Mouse (Mus musculus): ENCODE measurements around the gene Ncln.

The Ncln gene

DNA sequence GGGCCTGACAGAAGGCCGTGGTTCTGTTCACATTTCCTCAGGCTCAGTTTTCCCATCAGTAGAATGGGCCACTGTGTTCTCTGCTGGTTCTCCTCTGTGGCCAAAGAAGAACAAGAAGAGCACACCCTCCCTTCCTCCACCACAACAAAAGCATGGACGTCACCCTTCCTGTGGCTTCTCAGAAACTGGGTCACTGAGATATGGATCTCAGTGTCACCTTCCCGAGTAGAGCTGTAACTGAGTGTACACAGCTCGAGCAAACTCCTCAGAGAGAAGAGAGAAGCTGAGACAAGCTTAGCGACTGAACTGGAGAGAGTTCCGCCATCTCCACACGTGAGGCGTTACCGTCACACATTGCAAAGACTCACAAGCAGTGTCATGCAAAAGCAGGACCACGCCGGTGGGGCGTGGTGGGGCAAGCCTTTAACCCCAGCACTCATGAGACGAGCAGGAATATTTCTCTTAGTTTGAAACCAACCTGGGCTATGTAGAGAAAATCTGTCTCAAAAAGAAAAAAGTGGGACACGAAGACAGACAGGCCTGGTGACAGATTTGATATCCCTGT is 14.1 kb upstream of the Ncln start:
- no peak for DNase-seq

DNA sequence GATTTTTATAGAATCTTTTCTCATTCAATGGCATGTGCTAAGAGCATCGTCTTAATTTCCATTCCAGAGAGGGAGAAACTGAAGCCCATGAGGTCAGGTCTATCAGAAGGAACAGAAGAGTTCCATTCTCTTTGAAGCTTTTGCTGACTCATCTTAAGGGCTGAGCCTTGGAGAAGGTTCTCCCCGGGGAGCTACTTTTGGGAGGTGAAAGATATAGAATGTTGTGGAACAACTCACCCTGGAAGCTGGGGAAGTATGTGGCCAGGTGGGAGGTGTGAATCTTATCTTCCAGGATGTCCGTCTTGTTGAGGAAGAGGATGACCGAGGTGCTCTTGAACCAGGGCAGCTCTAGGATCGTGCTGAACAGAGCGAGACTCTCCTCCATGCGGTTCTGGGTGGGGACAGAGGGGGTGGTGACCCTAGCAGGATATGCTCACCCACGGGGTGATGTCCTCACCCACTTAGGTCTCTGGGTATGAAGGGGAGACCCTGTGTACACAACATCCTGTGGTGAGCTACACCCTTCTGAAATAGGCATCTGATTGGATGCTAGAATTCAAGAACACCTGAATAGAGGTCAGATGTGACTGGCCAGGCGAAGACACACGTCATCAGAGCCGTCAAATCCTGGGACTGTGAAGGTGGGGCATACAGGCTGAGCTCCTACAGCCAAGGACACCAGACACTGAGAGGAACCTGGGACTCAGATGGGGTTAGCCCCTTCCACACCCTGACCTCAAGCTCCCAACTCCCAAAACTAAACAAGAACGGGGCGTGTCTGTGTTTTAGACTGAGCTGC is 11.7 kb upstream of the Ncln start:
- DNase-seq, result no peak

DNA sequence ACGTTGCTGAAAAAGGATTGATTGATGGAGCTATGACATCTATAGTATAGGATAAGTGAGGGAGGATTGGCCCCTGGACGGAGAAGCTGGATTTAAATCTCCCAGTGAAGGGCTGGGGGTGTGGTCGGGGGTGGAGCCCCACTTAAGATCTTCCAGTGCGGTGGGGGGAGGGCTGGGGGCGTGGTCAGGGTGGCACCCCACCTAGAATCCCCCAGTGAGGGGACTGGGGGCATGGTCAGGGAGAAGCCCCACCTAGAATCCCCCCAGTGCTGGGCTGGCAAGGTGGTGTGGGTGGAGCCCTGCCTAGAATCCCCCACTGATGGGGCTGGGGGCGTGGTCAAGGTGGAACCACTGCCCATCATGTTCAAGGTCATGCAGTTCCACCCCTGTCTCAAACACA is 10.9 kb upstream of the Ncln start:
- no peak for DNase-seq

DNA sequence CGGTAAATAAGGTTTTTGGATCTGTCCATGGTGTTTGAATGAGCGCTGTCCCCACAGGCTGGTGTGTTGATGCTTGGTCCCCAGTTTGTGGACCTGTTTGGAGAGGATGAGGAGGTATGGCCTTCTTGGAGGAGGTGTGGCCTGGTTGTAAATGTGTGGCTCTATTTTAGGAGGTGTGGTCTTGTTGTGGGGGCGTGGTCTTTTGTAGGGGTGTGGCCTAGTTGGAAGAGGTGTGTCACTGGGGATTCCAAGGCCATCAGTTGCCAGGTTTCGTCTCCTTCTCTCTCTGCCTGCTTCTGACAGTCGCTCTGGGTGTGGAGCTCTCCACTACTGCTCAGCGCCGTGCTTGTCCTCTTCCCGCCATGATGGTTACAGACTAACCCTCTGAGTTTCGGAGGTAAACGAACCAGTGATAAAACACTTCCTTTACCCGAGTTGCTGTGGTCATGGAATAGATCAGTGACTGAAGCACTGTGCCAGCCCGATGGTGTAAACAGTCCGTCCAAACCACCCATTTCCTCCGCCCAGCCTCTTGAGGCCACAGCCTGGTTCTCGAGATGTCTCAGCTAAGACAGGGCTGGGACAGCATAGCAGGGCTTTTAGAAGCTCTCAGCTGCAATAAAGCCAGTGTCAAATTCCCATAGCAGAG is 8.9 kb upstream of the Ncln start:
- DNase-seq, result no peak

DNA sequence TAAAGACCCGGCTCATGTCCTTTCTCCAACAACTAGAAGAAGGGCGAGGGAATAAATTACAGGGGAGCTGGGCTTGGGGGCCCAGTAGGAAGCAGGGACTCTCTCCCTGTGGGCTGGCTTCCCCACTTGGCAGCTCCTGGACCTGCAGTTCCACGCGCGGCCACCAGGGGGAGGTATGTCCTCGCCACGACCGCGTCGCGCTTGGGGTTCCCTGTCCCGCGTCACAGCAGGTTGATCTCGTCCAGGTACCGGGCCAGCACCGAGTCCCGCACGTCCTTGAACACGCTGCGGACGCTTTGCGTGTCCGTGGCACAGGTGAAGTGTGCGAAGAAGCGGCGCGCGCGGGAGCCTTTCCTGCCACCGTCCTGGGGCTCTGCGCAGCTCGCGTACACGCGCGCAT is 6.5 kb upstream of the Ncln start:
- peak; percentile 78 to 95 for DNase-seq

DNA sequence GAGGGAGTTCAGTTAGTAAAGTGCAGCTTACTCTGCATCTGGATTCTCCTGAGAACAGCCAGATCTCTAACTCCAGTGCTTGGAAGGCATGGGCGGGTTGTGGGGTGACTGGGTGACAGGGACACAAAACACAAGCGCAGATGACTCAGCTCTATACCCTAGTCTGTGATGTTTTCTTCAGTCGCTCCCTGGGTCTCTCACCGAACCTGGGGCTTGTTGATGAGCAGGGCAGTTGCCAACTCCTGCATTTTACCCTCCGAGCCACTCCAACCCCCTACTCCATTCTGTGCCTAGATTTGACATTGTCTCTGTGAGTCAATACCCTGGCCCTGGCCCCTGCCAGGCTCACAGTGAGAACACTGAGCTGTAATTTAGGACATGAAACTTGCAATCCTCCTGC is 5.7 kb upstream of the Ncln start:
- DNase-seq, result no peak

DNA sequence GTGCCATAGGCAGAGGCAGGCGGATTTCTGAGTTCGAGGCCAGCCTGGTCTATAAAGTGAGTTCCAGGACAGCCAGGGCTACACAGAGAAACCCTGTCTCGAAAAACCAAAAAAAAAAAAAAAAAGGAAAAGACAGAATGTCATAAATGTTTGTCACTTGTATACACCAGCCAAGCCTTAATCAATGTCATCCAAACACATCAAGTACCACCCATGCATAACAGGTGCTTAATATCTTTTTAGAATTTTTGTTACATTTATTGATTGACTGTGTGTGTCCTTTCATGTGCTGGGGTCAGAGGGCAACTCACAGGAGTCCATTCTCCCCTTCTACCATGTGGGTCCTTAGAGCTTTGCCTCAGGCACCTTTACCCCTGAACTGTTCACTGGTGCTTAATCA is 3.8 kb upstream of the Ncln start, which contains the start of gene S1pr4:
Gene S1pr4, minus strand, starts transcription at position 101 of the 400 bp plus-strand sequence.
- DNase-seq, result no peak

DNA sequence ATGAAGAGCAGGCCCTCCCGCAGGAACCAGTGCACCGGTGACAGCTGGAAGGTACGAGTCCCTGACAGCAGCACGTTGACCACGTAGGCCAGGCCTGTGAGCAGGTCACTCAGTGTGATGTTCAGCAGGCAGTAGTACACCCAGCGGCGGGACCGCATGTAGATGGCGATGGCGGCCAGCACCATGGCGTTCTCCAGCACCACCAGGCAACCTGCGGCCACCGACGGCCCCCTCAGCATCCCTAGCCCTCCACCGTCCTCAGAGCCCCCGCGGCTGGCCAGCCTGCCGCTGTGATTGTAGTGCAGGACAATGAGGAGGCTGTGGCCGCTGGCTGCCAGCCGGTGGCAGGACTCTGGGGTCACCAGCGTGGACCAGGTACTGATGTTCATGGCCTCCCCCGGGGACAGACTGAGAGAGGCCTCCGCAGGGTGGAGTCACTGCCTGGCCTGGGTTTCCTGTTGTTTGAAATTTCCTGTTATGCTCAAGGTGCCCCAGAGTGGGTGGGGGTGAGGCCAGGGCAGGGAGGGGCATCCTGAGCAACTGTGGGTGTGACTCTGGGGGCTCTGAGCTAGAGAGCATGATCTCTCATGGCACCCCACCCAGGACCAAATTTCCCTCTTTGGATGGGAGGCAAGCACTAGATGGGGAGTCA is 3.2 kb upstream of the Ncln start:
- DNase-seq, result peak; percentile 80 to 83

DNA sequence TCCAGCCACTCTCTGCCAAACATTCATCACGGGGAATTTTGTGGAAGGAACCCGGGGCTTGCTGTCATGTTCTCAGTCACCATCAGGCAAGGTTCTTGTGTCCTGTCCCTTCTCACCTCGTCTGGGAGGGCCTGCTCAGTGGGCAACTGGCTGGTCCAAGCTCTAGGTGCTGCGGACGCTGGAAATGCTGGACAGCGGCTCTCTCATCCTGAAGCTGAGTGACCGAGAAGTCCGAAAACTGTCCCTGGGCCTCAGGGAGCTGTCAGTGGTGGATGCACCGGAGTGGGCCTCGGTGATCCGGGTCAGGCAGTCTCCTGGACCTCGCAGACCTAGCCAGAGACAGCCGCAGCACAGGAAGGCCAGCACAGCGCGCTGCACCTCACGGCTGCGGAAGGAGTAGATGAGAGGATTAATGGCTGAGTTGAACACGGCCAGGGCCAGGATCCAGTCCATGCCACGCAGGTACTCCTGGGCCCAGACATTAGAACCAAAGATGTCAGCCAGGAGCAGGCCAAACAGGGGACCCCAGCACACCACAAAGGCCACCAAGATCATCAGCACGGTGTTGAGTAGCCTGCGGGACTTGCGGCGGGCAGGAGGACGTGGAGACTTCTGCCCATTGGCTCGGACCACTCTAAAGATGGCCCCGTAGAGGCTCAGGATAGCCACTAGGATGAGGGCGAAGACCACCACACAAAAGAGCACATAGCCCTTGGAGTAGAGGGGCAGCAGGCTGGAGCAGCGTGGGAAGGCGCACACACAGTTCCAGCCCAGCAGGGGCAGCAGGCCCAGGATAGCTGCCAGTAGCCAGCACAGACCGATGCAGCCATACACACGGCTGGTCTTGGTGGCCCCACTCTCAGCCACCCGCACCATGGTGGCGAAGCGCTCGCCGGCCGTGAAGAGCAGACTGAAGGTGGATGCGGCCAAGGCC is 2.4 kb upstream of the Ncln start:
- DNase-seq, result peak; percentile 14 to 44

DNA sequence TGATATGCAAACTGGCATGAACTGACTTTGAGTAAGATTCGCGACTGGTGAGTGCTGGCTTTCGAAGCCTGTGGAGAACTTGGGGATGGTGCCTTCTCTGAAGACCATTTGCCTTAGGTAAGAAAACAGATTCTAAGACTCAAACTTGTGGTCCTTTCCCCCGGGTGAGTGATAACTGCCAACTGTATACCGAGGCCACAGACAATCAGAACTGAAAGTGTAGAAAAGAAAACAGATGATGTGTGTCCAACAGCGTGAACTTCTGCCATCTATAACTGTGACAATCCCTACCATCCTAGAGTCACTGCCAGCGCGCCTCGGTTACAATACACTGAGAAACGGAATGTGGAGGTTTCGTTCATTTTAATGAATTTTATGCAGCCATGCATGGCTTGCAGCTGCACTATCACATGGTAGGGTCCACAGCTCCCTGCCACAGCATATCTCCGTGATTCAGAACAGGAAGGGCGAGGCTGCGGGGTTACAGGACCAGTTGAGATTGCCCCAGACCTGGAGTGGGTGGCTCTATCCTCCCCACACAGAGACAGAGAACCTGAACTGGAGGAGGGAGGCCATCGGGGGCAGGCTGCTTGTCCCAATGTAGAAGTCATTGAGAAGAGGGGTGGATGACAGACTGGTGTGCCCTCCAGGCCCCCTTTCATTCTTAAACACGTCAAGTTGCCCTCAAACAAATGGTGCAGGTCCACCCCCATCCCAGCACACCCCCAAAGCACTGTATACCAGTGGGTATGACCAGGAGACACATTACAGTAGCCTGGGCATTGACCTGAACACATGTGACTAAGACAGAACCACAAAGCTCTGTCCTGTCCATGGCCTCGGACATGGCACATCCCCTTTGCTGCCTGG is 1.4 kb upstream of the Ncln start:
- no peak for DNase-seq

DNA sequence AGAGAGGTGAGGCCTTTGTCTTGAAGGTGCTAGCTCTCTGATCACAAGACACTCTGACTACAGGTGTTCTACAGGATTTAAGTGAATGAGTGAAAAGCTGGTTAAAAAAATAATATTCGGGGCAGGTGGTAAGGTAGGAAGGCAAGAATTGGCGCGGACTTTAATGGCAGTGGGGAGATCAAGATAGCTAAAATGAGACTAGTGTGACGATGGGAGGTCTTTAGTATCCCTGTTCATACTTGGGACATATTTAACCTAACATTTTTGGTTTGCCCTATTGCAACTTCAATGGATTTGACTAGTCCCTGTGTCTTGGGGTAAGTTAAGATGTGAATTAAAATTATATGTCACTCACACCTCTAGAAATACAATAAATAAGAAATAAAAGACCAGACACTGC is 777 bp upstream of the Ncln start:
- DNase-seq, result no peak

DNA sequence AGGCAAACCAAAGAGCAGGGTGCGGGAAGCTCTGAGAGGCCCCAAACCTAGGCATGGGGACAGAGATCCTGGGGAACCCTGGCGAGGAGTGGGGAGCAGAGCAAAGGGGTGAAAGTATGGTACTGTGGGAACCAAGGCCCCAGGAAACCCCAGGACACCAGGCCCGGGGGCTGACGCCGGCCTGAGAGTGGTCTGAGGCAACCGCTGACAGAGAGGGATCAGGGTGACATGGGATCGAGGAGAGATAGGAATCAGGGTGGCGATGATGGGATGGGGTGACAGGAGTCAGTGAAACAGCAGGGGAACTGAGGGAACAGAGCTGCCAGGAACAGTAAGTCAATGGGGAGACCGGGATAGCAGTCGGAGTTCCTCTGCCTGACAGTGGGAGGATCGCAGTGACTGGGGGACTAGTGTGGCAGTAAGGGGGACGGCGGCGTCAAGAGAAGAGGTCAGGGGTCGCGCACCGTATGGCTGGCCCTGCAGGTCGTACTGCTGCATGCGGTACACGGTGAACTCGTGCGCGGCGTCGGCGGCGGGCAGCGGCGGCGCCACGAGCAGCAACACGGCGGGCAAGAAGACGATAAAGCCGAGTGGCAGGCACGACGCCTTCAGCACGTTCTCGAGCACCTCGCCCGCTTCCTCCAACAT is 452 bp downstream of the Ncln start:
- DNase-seq, result no peak

DNA sequence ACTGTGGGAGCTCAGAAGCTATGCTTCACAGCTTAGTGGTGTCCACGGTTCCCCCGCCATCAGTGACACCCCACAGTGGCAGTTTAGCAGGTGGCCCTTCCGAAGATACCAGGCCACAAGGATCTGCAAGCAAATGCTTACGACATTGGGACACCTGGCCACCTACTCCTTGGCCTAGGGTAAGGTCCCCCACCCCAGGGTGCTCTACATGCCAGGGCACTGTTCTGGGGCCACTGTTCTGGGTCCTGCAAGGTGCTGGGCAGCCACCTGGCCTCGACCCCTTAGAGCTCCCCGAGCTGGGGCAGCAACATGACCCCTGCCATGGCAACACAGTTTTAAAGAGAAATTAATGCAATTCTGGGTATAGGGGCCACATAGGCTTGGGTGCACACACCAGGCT is 1.0 kb downstream of the Ncln start:
- DNase-seq, result no peak

DNA sequence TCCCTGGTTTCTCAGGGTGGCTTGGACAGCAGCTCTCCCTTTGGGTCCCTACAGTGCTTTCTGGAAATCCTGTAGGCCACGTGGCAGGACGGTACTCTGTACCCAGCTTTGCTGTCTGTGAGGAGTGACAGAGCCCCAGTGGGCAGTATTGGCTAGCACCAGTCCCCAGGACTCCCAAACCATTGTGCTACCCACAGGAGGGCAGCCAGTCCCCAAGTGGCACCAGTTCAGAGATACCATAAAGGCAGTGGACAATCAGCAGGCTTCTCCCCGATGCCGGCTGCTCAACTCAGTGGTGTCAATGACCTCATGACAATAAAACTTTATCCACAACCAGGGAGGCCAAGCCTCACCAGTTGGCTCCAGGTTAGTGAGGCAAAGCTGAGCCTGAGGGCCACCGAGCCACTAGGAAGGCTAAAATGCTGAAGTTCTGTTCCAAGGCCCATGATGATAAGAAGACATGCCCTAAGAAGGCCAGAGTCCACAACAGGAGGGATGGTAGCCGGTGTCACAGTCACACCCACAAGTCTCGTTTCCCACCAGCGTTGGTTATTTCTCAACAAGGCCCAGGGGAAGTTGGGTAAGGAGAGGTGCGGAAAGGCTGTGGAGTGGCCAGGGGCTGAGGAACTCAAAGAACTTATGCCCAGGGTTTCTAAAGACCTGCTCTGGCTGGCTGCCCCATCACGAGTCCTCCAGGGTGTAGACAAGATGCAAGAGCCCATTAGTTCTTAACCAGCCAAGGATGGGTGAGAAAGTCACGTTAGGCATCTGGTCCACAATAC is 1.7 kb downstream of the Ncln start:
- DNase-seq, result no peak

DNA sequence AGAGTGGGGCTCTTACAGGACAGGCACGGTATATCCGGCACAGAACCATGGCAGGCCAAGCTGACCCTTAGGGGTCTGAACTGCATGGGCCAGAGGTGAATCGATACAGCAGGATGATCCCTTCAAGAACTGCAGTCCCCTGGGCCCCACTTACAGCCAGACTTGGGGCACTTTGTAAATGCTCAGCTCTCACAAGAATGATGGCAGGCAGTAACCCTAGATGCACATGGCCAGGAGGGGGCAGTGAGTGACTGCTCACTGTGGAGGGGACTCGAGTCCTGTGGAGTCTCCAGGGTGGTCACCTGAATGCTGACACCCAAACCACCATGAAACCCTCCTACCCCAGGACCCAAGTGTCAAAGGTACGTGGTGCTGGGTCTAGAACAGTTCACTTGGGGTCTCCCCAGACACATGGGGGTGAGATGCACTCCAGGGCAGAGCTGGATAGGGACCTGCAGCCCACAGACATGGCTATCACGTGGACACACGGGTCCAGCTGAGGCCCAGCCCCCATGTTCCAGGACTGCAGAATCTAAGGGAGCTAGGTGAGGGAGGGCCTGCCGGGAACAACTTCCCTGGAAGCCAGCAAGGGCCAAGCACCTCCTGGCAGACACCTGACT is 2.5 kb downstream of the Ncln start:
- peak in 1 of 2 experiments; percentile 49 for DNase-seq

DNA sequence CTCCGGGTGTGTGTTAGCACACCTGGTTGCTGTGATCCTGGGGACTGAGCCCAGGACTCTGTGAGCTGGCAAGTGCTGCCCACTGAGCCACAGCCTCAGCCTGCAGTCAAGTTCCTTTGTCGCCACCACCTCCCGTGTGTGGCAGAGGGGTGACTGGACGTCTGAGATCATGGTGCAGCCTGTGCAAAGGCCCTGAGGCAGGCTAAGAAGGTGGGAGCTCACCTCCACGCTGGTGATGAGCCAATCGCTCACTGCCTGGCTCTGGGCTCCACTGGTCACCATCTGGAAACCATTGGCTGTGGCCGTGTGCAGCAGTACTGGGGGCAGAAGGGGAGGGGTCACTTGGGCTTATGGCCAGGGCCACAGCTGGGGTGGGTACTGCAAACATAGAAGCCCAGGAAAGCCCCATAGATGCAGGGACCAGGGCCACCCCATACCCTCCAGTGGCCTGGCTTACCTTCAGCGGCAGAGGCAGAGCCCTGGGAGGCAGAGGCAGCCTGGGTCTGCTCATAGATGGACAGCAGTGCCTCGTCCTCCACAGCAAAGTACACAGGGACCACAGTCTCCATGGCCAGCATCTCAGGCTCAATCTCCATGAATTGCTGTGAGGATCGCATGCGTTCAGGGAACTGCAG is 3.5 kb downstream of the Ncln start:
- DNase-seq, result no peak

DNA sequence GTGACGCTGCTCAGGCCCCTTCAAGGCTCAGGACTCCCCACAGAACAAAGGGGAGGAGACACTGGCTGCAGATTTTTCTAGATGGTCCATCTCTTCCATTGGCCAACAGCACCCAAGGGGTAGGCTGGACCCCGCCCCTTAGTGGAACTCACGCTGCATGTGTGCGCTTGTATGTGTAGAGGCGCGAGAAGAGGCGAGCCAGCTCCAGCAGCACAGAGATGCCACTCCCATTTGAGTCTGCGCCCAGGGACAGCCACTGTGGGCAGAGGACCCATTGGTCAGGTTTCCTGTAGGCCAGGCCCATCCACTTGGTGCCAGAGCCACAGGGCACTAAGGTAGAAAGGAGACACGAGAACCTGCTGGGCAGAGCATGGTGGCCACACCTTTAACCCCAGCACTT is 5.2 kb downstream of the Ncln start:
- DNase-seq, result no peak

DNA sequence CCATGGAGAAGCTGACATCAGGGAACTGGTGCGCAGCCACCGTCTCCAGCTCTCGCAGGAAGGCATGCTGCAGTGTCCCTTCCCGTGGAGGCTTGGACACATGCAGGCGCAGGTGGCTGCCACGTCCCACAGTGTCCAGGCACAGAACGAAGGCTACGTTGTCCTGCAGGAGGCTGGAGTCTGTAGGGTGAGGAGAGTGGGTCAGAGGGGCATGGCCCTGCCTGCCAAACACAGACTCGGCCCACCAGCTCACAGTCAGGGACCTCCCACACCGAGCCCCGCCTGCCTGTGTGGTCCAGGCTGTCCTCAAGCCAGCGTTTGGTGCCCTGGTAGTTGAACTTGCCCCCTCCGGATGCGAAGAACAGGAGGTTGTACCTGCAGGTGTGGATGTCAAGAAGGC is 6.3 kb downstream of the Ncln start:
- DNase-seq, result no peak

DNA sequence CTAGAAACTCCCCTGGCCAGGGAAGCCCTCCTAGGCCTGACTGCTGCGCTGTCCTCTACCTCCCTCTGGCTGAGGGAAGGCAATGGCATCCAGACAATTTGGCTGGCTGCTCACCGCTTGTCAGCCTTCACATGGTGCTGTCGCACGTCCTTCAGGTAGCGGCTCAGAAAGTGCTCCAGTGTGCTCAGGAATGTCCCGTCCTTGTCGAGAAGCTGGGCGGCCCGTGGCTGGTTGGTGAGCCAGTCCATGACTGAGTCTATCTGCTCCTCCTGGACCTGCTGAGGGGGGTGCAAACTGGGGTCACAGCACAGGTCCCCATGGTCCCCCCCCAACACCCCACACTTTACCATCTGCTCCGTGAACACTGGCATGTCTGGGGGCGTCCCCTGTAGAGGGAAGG is 8.1 kb downstream of the Ncln start:
- DNase-seq, result no peak
